Mouse (Mus musculus): ENCODE measurements at regions not wholly inside any gene's neighbourhood (a gene's known extent, or its start where the extent isn't known, plus 50 kb on each side); places are given as distances from the start of the nearest gene placed in this dataset.

DNA sequence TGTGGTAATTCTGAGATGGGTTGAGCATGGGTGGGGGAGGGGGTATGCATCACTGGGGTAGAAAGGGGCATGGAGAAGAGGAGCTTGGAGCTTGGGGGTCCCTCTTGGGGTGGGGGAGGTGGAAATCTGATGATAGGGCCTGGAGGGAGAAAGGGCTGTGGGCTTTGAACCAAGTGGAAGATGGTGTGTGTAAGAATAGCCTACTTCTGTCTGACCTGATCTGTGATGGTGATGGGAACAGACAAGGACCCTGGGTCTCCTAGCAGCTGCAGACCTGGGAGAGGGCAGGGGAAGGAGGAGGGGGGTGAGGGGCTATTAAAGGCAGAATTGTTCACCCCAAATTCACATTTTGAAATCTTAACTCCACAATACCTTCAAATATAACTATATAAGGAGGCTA, 78.4 kb upstream of the Nrxn3 start:
- no peak overlapping the region for H3K4me3 ChIP-seq (ENCODE audit: low read depth, low read length)
- no peaks in the 10 kb centered on the region for H3K9me3 ChIP-seq (replicated peaks; ENCODE audit: control insufficient read depth, low read length)
- no peak overlapping the region for H3K9ac ChIP-seq (replicated peaks; ENCODE audit: low read length)
- H3K4me2 ChIP-seq (ENCODE audit: low read depth, low read length), result no peak overlapping the region
- no peak overlapping the region for H3K27ac ChIP-seq (replicated peaks; ENCODE audit: low read depth, low read length)
- DNase-seq (ENCODE audit: low spot score) (no peak), ATAC-seq (replicated peaks; ENCODE audit: insufficient number of reproducible peaks, low FRiP score, low TSS enrichment, low read depth) (no peak)
- no peaks in the 10 kb centered on the region for H3K36me3 ChIP-seq (replicated peaks; ENCODE audit: control insufficient read depth, insufficient read depth, low read depth, low read length)
- H3K4me1 ChIP-seq (ENCODE audit: control insufficient read depth, insufficient read depth, low read length), result no peaks in the 10 kb centered on the region
- no peaks in the 10 kb centered on the region for H3K27me3 ChIP-seq (ENCODE audit: control insufficient read depth, insufficient read depth, low read length)

DNA sequence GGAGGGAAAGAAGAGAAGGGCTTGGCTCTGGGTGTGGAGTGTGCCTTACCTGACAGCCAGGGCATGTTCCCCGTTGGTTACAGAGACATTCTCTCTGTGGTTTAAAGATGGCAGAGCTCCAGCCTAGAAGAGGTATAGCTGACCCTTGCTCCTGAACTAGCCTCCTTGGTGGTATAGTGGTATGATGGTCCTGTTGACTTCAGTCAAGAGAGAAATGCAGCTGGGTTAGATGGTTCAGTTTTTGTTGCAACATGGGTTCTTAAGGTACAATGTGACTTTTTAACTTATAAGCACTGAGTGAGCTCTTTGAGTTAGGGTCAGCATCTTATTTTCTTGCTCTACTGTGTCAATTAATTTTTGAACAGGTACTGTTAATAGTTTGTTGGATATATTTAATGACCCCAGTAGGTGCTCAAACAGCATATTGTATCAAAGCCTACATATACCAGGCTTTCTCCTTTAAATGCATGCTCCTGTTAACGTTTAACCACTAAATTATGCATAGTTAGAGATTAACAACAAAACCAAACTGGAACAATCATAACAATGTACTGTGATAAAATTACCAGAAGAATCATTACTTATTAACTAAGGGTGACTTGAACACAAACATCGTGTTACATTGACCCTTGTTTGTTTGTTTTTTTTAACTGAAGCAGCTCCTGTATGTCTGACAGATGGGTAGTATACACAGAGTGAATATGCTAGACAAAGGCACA, 70.5 kb upstream of the Nrxn3 start:
- no peak overlapping the region for H3K27ac ChIP-seq (replicated peaks; ENCODE audit: low read depth, low read length)

More for the DNA sequence above, 70.5 kb upstream of the Nrxn3 start:
- ATAC-seq (replicated peaks; ENCODE audit: insufficient number of reproducible peaks, low FRiP score, low TSS enrichment, low read depth) (no peak), DNase-seq (ENCODE audit: low spot score) (no peak)
- H3K9ac ChIP-seq (replicated peaks; ENCODE audit: low read length), result no peak overlapping the region
- no peaks in the 10 kb centered on the region for H3K27me3 ChIP-seq (ENCODE audit: control insufficient read depth, insufficient read depth, low read length)
- no peaks in the 10 kb centered on the region for H3K36me3 ChIP-seq (replicated peaks; ENCODE audit: control insufficient read depth, insufficient read depth, low read depth, low read length)
- WGBS, result 76% methylated on average over 3 of the region's 3 CpGs
- H3K4me3 ChIP-seq (ENCODE audit: low read depth, low read length), result no peak overlapping the region
- no peak overlapping the region for H3K4me2 ChIP-seq (ENCODE audit: low read depth, low read length)
- H3K9me3 ChIP-seq (replicated peaks; ENCODE audit: control insufficient read depth, low read length), result no peaks in the 10 kb centered on the region
- H3K4me1 ChIP-seq (ENCODE audit: control insufficient read depth, insufficient read depth, low read length), result no peaks in the 10 kb centered on the region
